Mouse (Mus musculus) megakaryocyte, adult 5-6 weeks (primary cell): ENCODE results near the gene Myo16. TPM values are rescaled to one million over a fixed set of nuclear protein-coding genes. Genes with fewer than 3 reads are reported as not detected.
A peak's percentile ranks its signal among the peaks of the same experiment; 100 is the strongest.

ENCODE experiments used
- ATAC-seq: 2 replicates; pipeline ENCODE4 v1.8.0; 2016; ENCODE audit warnings: mild to moderate bottlenecking, inconsistent platforms; ENCODE audit not compliant: poor library complexity, severe bottlenecking
- total RNA-seq, 2 experiments: library from RNA; stranded (forward) in 1 of 2; stranded (reverse) in 1 of 2; fragments of 153-499, 151-499 nt in 1 of 2; fragments of 221-1000, 200-1000 nt in 1 of 2; gene quantifications; 2 replicates each; pipeline versions ENCODE4 v1.2.3 to v1.2.4; 2015 to 2017

The Myo16 gene
- total RNA-seq, 2 experiments from 2014 or later: not detected

- ATAC-seq: peak; percentile 47; the same call in 1 of the 2 replicates
These were observed 248.9 kb downstream of the Myo16 start for GRCm38 (mm10) chr8:10402606-10403005.

GRCm38 (mm10) chr8:10405469-10405868 lies 251.8 kb downstream of the Myo16 start:
- peak; percentile 21; the same call in 1 of the 2 replicates for ATAC-seq

- no peak for ATAC-seq
These were observed 255.3 kb downstream of the Myo16 start for GRCm38 (mm10) chr8:10409043-10409442.

GRCm38 (mm10) chr8:10411511-10411910 lies 257.8 kb downstream of the Myo16 start:
- ATAC-seq: no peak

- ATAC-seq: no peak
These were observed 260.2 kb downstream of the Myo16 start for GRCm38 (mm10) chr8:10413881-10414280.

- ATAC-seq: peak; percentile 60; the same call in 1 of the 2 replicates
These were observed 261.0 kb downstream of the Myo16 start for GRCm38 (mm10) chr8:10414684-10415212.

- ATAC-seq: no peak
These were observed 261.6 kb downstream of the Myo16 start for GRCm38 (mm10) chr8:10415288-10415687.

- no peak for ATAC-seq
These were observed 262.2 kb downstream of the Myo16 start for GRCm38 (mm10) chr8:10415885-10416284.

GRCm38 (mm10) chr8:10416806-10417205 lies 263.1 kb downstream of the Myo16 start:
- ATAC-seq: no peak

GRCm38 (mm10) chr8:10417281-10417680 lies 263.6 kb downstream of the Myo16 start:
- ATAC-seq: no peak

GRCm38 (mm10) chr8:10418013-10418412 lies 264.3 kb downstream of the Myo16 start:
- ATAC-seq: no peak

- no peak for ATAC-seq
These were observed 265.3 kb downstream of the Myo16 start for GRCm38 (mm10) chr8:10418971-10419370.

GRCm38 (mm10) chr8:10419726-10420125 lies 266.0 kb downstream of the Myo16 start:
- ATAC-seq: no peak

- ATAC-seq: no peak
These were observed 266.8 kb downstream of the Myo16 start for GRCm38 (mm10) chr8:10420551-10420950.

GRCm38 (mm10) chr8:10421516-10422090 lies 267.9 kb downstream of the Myo16 start:
- ATAC-seq: no peak

- no peak for ATAC-seq
These were observed 281.8 kb downstream of the Myo16 start for GRCm38 (mm10) chr8:10435492-10435891.

- peak; percentile 75 for ATAC-seq
These were observed 285.1 kb downstream of the Myo16 start for GRCm38 (mm10) chr8:10438772-10439171.

- ATAC-seq: no peak
These were observed 286.1 kb downstream of the Myo16 start for GRCm38 (mm10) chr8:10439595-10440453.

GRCm38 (mm10) chr8:10442562-10442961 lies 288.9 kb downstream of the Myo16 start:
- no peak for ATAC-seq

GRCm38 (mm10) chr8:10445011-10445410 lies 291.3 kb downstream of the Myo16 start:
- ATAC-seq: no peak

GRCm38 (mm10) chr8:10448545-10448944 lies 294.8 kb downstream of the Myo16 start:
- ATAC-seq: peak; percentile 68

GRCm38 (mm10) chr8:10453046-10453445 lies 299.3 kb downstream of the Myo16 start:
- no peak for ATAC-seq
